Mouse (Mus musculus) gastrocnemius, adult 2 months (tissue): Measurements from ENCODE around the gene Polr2j. TPM values are rescaled to one million over a fixed set of nuclear protein-coding genes. Genes with fewer than 3 reads are reported as not detected.
A peak's percentile ranks its signal among the peaks of the same experiment; 100 is the strongest.
"Not testable (repeated sequence)": the region's sequence is repeated elsewhere in the genome, so short reads cannot be mapped to it uniquely, and the experiment has no call there.

Experiments
- DNase-seq: peaks from one replicate; pipeline ENCODE4 v3.0.0; 2022
- H3K27ac ChIP-seq: fragments of 200-600 bp; 2 replicates; pipeline ENCODE4 v1.8.1; 2022; ENCODE audit warnings: mild to moderate bottlenecking
- H3K4me3 ChIP-seq: fragments of 200-600 bp; 2 replicates; pipeline ENCODE4 v1.8.1; 2022; ENCODE audit warnings: mild to moderate bottlenecking, moderate library complexity
- CTCF ChIP-seq: fragments of 200-600 bp; IDR thresholded peaks from 2 replicates; pipeline ENCODE4 v1.8.1; 2022; ENCODE audit warnings: antibody characterized with exemption, mild to moderate bottlenecking, moderate library complexity
- intact Hi-C: fragments of 180-260 bp; cut with DNase I; formaldehyde crosslinking; loops from one replicate; pipeline ENCODE4 v1.15.1; 2025
- total RNA-seq, 2 experiments: library from RNA; stranded (reverse); gene quantifications; 2 replicates each; pipeline ENCODE4 v1.2.3; 2021

Polr2j gene
- total RNA-seq, 2 experiments from 2014 or later = 62.9 to 69.6 TPM

- peak; percentile 88 for DNase-seq
- TF ChIP-seq CTCF = no peak
- peak overlapping the region; percentile 97 for H3K4me3 ChIP-seq
- peak overlapping the region; percentile 95 for H3K27ac ChIP-seq
- intact Hi-C loops = no loop called here
Observed at GRCm38 (mm10) chr5:136084891-136085651, 31.4 kb upstream of the Polr2j start.

GRCm38 (mm10) chr5:136086290-136086689, 30.1 kb upstream of the Polr2j start:
- peak; percentile 77 for DNase-seq
- H3K27ac ChIP-seq = peak overlapping the region; percentile 95
- intact Hi-C loops = no loop called here
- H3K4me3 ChIP-seq = peak overlapping the region; percentile 97
- no peak for TF ChIP-seq CTCF

GRCm38 (mm10) chr5:136088821-136089575, 27.4 kb upstream of the Polr2j start:
- intact Hi-C loops = no loop called here
- Histone ChIP-seq H3K4me3 (no peak overlapping the region; the same call in 1 of the 2 replicates), H3K27ac (peak overlapping the region; percentile 46; the same call in 1 of the 2 replicates)
- DNase-seq = peak; percentile 46
- peak; percentile 48 for TF ChIP-seq CTCF

GRCm38 (mm10) chr5:136091927-136092326, 24.5 kb upstream of the Polr2j start:
- peak overlapping the region; percentile 85 for H3K27ac ChIP-seq
- peak overlapping the region; percentile 55 for H3K4me3 ChIP-seq
- intact Hi-C loops = no loop called here
- TF ChIP-seq CTCF = no peak
- peak; percentile 77 for DNase-seq

GRCm38 (mm10) chr5:136094249-136095010, 22.0 kb upstream of the Polr2j start:
- DNase-seq = no peak
- intact Hi-C loops = no loop called here
- Histone ChIP-seq H3K4me3 (no peak overlapping the region), H3K27ac (no peak overlapping the region)
- TF ChIP-seq CTCF = no peak

GRCm38 (mm10) chr5:136095089-136095488, 21.3 kb upstream of the Polr2j start:
- H3K27ac ChIP-seq = no peak overlapping the region
- no peak overlapping the region for H3K4me3 ChIP-seq
- intact Hi-C loops = no loop called here
- TF ChIP-seq CTCF = no peak
- no peak for DNase-seq

GRCm38 (mm10) chr5:136098536-136098935, 17.9 kb upstream of the Polr2j start:
- H3K27ac ChIP-seq = no peak overlapping the region
- no peak for DNase-seq
- H3K4me3 ChIP-seq = no peak overlapping the region
- TF ChIP-seq CTCF = no peak
- intact Hi-C loops = no loop called here

- peak; percentile 75 for DNase-seq
- TF ChIP-seq CTCF = peak; percentile 85
- Histone ChIP-seq H3K27ac (peak overlapping the region; percentile 9; the same call in 1 of the 2 replicates), H3K4me3 (peak overlapping the region; percentile 41)
- intact Hi-C loops = no loop called here
Observed at GRCm38 (mm10) chr5:136102099-136102820, 14.2 kb upstream of the Polr2j start.

GRCm38 (mm10) chr5:136104511-136104910, 11.9 kb upstream of the Polr2j start:
- peak; percentile 57 for TF ChIP-seq CTCF
- Histone ChIP-seq H3K27ac (no peak overlapping the region), H3K4me3 (no peak overlapping the region)
- intact Hi-C loops = no loop called here
- no peak for DNase-seq

GRCm38 (mm10) chr5:136108486-136108885, 7.9 kb upstream of the Polr2j start:
- intact Hi-C loops = no loop called here
- H3K27ac ChIP-seq = no peak overlapping the region
- no peak for TF ChIP-seq CTCF
- H3K4me3 ChIP-seq = no peak overlapping the region
- no peak for DNase-seq

GRCm38 (mm10) chr5:136109042-136109441, 7.4 kb upstream of the Polr2j start:
- H3K4me3 ChIP-seq = no peak overlapping the region
- no peak for DNase-seq
- H3K27ac ChIP-seq = no peak overlapping the region
- TF ChIP-seq CTCF = no peak
- intact Hi-C loops = no loop called here

- H3K4me3 ChIP-seq, H3K27ac ChIP-seq, DNase-seq, intact Hi-C loops: not testable (repeated sequence)
Observed at GRCm38 (mm10) chr5:136113546-136113945, 2.9 kb upstream of the Polr2j start.
